Mouse (Mus musculus) hindbrain, embryonic 13.5 days (tissue): ENCODE data around the gene Tex52. TPM values are rescaled to one million over a fixed set of nuclear protein-coding genes. Genes with fewer than 3 reads are reported as not detected.
"Not testable (repeated sequence)": the region's sequence is repeated elsewhere in the genome, so short reads cannot be mapped to it uniquely, and the experiment has no call there.

Experiments
- ATAC-seq: fragments of 200-750 bp; cut with Nextera tagmentation; 2 replicates; pipeline ENCODE4 v1.8.0; 2017; ENCODE audit warnings: moderate TSS enrichment; ENCODE audit not compliant: low FRiP score
- H3K27ac ChIP-seq: fragments of 300-500 bp; sonication (generic); 2 replicates; pipeline ENCODE4 v1.5.1; 2015; ENCODE audit warnings: inconsistent platforms, mild to moderate bottlenecking, moderate library complexity
- H3K27me3 ChIP-seq: fragments of 300-500 bp; sonication (generic); 2 replicates; pipeline ENCODE4 v1.6.1; 2015; ENCODE audit warnings: mild to moderate bottlenecking, inconsistent platforms
- H3K36me3 ChIP-seq: fragments of 300-500 bp; sonication (generic); 2 replicates; pipeline ENCODE4 v1.6.1; 2015; ENCODE audit warnings: mild to moderate bottlenecking, inconsistent platforms
- H3K4me1 ChIP-seq: fragments of 300-500 bp; sonication (generic); replicated peaks from 2 replicates; pipeline ENCODE4 v1.6.1; 2015; ENCODE audit warnings: inconsistent platforms
- H3K4me2 ChIP-seq: fragments of 300-500 bp; sonication (generic); 2 replicates; pipeline ENCODE4 v1.6.1; 2015; ENCODE audit warnings: inconsistent platforms, mild to moderate bottlenecking, moderate library complexity
- H3K4me3 ChIP-seq: fragments of 300-500 bp; sonication (generic); 2 replicates; pipeline ENCODE4 v1.5.1; 2015; ENCODE audit warnings: mild to moderate bottlenecking, inconsistent platforms
- H3K9ac ChIP-seq: fragments of 300-500 bp; sonication (generic); 2 replicates; pipeline ENCODE4 v1.6.1; 2015; ENCODE audit warnings: mild to moderate bottlenecking, inconsistent platforms
- H3K9me3 ChIP-seq: fragments of 300-500 bp; sonication (generic); 2 replicates; pipeline ENCODE4 v1.6.1; 2016; ENCODE audit warnings: inconsistent platforms
- WGBS: fragments of 180-500 bp; shearing (Covaris S2); methylation state at CpG from one replicate; pipeline ENCODE4 v1.1.7; 2015; 5-methylcytosine and 5-hydroxymethylcytosine counted together
- polyA plus RNA-seq: library from polyadenylated mRNA; unstranded; fragments of >200 nt; fragmentation: Nextera tagmentation; extraction: Ambion mirVana; gene quantifications from 2 replicates; pipeline ENCODE4 v1.2.1, GENCODE M21; 2015

Tex52 gene
- polyA plus RNA-seq, 1 experiment from 2014 or later: 0.70 TPM

DNA sequence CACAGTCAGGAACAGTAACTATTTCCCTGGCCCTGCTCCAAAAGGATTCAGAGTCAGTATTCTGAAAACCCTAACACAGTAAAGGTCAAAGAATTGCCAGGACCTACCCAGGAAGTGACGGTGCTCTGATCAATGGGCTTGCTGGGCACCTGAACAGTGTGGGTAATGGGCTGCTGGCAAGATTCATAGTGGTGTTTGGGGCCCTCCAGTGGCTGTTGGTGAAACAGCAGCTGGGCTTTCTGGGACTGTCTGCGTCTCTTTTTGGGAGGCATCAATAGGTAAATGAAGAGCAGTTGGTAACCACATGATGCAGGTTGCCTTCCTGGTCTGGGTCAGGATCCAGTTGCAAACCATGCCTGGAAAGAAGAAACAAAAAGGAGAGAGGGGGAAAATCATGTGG lies 16.3 kb upstream of the Tex52 start:
- Histone ChIP-seq H3K27me3 (no peaks in the 10 kb centered on the region), H3K27ac (no peak overlapping the region), H3K9me3 (no peaks in the 10 kb centered on the region), H3K4me3 (no peak overlapping the region), H3K9ac (peak overlapping the region; percentile 19; the same call in 1 of the 2 replicates), H3K4me1 (peaks cover 49% of the 10 kb centered on the region), H3K36me3 (peaks cover 23% of the 10 kb centered on the region), H3K4me2 (no peak overlapping the region)
- ATAC-seq: no peak
- WGBS: 9% methylated on average over 2 of the region's 2 CpGs

DNA sequence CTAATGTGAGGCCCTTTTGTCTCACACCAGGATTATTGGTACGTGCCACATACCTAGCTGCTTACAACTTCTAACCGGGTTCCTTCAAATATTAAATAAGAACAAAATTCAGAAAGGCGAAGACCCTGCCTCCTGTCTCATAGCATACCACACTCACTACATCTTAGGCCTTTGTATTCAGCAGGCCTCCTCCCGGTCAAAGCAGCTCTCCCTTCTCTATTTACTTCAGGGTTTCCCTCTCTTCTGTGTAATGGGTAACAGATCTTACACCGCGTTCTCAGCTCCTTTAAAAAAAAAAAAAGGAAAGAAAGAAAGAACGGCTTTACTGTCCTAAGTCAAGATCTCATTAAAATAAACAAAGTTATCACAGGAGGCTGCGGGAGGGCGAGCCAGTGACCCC lies 13.4 kb upstream of the Tex52 start:
- no peaks in the 10 kb centered on the region for H3K9me3 ChIP-seq
- H3K4me3 ChIP-seq: peak overlapping the region; percentile 67
- 18% methylated on average over 9 of the region's 9 CpGs for WGBS
- no peak for ATAC-seq
- peak overlapping the region; percentile 99 for H3K4me2 ChIP-seq
- no peaks in the 10 kb centered on the region for H3K27me3 ChIP-seq
- peaks cover 40% of the 10 kb centered on the region for H3K4me1 ChIP-seq
- peaks cover 26% of the 10 kb centered on the region for H3K36me3 ChIP-seq
- peak overlapping the region; percentile 86 for H3K27ac ChIP-seq
- H3K9ac ChIP-seq: peak overlapping the region; percentile 82

DNA sequence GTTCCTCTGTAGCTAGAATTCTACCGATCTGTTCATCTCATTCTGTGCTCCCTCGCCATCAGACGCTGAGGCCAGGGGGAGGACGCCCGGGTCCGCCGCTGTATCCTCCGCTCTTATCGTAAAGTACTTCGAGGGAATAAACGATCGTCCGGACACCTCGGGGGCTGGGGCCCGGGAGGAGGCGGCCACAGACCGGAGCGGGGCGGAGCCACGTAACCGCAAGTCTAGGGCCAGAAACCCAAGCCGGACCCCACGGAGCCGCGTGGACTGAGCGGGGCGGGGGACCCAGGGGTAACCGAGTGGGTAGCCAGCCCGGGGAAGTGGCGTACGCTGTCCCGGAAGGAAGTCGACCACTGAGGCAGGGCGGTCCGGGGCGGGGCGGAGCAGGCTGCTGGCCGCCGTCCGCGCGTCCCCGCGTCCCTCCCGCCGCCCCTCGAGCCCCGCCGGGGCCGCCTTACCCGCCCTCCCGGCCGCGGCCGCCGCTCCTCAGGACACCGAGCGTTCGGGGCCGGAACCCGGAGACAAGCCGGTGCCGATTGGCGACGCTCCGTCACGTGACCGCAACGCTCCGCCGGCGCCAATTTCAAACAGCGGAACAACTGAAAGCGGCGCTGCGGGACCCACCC lies 12.8 kb upstream of the Tex52 start, which contains the start of the genes Rhno1 and Foxm1:
Gene Rhno1, minus strand, starts transcription at position 531 of the 626 bp plus-strand sequence.
Gene Foxm1, plus strand, starts transcription at position 587 of the 626 bp plus-strand sequence.
- peak; percentile 92 for ATAC-seq
- Histone ChIP-seq H3K9ac (peak within 1 kb of the TSS; percentile 82), H3K27ac (peak within 1 kb of the TSS; percentile 86), H3K9me3 (no peaks in the 10 kb centered on the region), H3K27me3 (no peaks in the 10 kb centered on the region), H3K4me2 (peak within 1 kb of the TSS; percentile 99), H3K4me3 (peak within 1 kb of the TSS; percentile 67), H3K4me1 (peaks cover 40% of the 10 kb centered on the region), H3K36me3 (peaks cover 20% of the 10 kb centered on the region)
- WGBS: under 1% methylated on average over 76 of the region's 76 CpGs

DNA sequence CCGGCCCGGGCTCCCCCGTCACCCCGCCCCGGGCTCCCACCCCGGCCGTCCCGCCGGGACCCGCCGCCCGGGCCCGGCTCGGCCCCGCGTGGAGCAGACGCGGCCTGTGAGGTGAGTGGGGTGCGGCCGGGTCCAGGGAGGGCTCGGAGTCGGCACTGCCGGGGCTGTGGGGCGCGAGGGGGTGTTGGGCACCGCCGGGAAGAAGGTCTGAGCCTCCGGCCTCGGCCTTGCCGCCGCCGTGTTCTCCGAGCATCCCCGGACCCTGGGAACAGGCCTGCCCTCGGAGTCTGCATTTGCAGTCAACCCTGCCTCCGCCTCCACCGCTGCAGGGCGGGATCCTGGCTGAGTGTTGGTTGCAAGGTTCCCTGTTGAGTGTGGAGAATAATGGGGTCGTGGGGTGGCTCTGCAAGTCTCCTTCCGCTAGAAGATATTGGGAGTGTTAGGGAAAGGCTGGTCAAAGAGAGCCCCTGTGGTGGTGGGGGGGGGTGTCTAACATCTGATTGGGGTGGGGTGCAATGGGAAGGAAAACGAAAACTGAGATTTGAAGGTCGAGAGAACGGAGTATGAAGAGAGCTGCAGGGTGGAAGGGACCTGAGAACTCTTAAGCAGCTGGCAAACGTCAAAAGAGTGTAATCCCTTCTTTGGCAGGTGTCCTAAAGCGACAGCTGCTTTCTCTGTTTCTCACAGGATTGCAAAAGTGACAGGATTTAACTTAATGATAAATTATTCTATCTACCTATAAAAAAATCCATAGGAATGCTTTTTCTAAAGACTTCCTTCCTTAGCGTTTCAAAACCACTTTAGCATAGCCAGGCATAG lies 12.0 kb upstream of the Tex52 start:
- Histone ChIP-seq H3K27ac (peak overlapping the region; percentile 86), H3K4me1 (peaks cover 40% of the 10 kb centered on the region), H3K9ac (peak overlapping the region; percentile 82), H3K4me2 (peak overlapping the region; percentile 99), H3K27me3 (no peaks in the 10 kb centered on the region), H3K9me3 (no peaks in the 10 kb centered on the region), H3K4me3 (peak overlapping the region; percentile 67), H3K36me3 (peaks cover 13% of the 10 kb centered on the region)
- peak; percentile 78 for ATAC-seq
- under 1% methylated on average over 44 of the region's 46 CpGs for WGBS

DNA sequence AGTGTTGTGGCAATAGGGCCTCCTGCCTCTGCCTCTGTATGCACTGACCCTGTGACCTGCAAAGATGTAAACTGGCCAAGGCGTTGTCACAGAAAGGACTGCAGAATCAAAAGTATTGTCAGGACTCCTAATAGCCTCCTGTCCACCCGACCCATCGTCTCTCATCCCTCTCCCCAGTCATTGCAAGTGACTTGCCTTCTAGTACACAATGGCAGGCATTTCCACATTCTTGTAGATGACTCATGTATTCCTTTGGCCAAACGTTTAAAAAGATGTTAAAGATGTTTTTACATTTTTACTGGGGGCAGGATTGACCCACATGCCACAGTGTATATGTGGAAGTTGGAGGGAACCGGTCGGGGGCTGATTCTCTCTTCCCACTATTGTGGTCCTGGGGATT lies 10.5 kb upstream of the Tex52 start:
- Histone ChIP-seq H3K9me3 (no peaks in the 10 kb centered on the region), H3K4me3 (no peak overlapping the region), H3K4me2 (no peak overlapping the region), H3K27ac (no peak overlapping the region), H3K4me1 (peaks cover 32% of the 10 kb centered on the region), H3K9ac (no peak overlapping the region), H3K27me3 (no peaks in the 10 kb centered on the region), H3K36me3 (peaks cover 10% of the 10 kb centered on the region)
- no peak for ATAC-seq
- WGBS: 75% methylated on average over 6 of the region's 6 CpGs

DNA sequence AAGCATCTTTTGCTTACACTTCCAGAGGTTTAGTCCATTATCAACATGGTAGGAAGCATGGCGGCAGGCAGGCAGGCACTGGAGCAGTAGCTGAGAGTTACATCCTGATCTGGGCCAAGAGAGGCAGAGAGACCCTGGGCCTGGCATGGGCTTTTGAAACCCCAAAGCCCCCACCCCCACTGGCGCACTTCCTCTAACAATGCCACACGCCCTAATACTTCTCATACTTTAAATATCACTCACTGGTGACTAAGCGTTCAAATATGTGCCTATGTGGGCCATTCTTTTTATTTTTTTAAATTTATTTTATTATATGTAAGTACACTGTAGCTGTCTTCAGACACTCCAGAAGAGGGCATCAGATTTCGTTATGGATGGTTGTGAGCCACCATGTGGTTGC lies 8.8 kb upstream of the Tex52 start:
- H3K36me3 ChIP-seq: peaks cover 23% of the 10 kb centered on the region
- H3K4me3 ChIP-seq: no peak overlapping the region
- peaks cover 16% of the 10 kb centered on the region for H3K4me1 ChIP-seq
- no peak overlapping the region for H3K9ac ChIP-seq
- no peaks in the 10 kb centered on the region for H3K27me3 ChIP-seq
- WGBS: 97% methylated on average over 5 of the region's 5 CpGs
- ATAC-seq: no peak
- no peaks in the 10 kb centered on the region for H3K9me3 ChIP-seq
- no peak overlapping the region for H3K27ac ChIP-seq
- no peak overlapping the region for H3K4me2 ChIP-seq

DNA sequence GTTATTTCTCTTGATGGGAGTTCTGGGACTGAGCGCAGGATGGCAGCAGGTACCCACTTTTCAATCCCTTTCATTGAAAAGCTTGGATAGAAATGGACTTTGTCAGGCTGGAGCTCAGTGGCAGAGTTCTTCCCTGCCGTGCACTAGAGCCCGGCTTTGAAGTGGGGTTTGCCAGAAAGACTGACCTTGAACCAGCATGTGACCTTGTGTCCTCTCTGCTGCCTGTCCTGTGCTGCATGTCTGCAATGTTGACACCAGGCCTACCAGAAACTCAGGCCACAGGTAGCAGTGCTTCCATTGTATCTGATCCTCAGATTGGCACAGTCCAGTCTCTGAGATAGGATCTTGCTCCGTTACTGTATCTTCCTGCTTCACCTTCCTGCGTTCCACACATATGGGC lies 5.2 kb upstream of the Tex52 start:
- Histone ChIP-seq H3K4me3 (no peak overlapping the region), H3K9me3 (no peaks in the 10 kb centered on the region), H3K36me3 (peaks cover 42% of the 10 kb centered on the region), H3K4me2 (no peak overlapping the region), H3K27ac (no peak overlapping the region), H3K27me3 (no peaks in the 10 kb centered on the region), H3K4me1 (peaks cover 13% of the 10 kb centered on the region), H3K9ac (no peak overlapping the region)
- WGBS: 91% methylated on average over 5 of the region's 5 CpGs
- ATAC-seq: no peak

DNA sequence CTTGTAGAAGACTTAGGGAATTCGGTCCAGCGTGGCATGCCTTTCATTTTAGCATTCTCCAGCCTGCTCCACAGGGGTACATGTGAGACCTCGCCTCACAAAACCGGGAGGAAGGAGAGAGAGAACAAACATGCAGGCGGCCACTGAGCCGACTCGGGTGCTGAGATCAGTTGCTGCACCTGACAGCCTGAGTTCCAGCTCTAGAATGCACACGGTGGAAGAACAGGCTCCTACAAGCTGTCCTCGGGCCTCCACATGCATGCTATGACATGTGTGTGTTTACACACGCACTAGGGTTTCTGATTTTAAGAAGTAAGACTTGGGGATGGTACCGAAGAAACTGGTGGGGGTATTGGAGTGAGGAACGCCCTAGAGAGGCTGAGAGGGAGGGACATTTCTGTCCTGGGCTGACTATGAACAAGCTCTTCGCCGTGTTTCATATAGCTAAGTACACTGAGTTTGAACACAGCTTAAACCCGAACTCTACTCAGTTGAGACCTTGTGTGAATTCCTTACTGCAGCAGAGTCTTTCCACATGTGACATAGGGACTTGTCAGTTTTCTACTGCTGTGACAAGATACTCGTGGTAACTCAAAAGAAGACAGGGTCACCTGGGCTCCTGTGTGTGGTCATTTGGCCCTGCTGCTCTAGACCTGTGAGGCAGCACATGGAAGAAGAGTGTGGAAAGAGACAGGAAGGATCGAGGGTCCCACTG lies 1.3 kb downstream of the Tex52 start:
- peaks cover 19% of the 10 kb centered on the region for H3K36me3 ChIP-seq
- H3K4me2 ChIP-seq: no peak overlapping the region
- WGBS: 89% methylated on average over 17 of the region's 17 CpGs
- peaks cover 16% of the 10 kb centered on the region for H3K4me1 ChIP-seq
- no peaks in the 10 kb centered on the region for H3K9me3 ChIP-seq
- no peak overlapping the region for H3K27ac ChIP-seq
- H3K9ac ChIP-seq: no peak overlapping the region
- no peaks in the 10 kb centered on the region for H3K27me3 ChIP-seq
- no peak overlapping the region for H3K4me3 ChIP-seq
- no peak for ATAC-seq

DNA sequence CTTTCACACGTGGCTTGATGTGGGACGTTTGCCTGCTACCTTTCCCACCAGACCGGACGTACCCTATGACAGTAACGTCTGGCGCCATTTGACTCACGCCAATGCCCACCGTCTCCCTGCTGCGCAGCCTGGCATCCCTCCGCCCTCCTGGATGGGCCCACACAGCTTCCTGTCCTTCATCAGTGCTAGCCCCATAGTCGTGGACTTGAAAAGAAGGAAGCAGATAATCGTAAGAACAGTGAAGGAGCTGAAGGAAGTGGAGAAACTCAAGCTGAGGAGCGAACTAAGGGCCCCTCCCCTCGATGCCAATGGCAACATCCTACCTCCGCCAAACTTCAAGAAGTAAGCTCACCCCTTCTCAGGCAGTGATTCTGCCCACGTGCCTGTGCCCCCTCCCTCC lies 4.4 kb downstream of the Tex52 start:
- ATAC-seq: no peak

DNA sequence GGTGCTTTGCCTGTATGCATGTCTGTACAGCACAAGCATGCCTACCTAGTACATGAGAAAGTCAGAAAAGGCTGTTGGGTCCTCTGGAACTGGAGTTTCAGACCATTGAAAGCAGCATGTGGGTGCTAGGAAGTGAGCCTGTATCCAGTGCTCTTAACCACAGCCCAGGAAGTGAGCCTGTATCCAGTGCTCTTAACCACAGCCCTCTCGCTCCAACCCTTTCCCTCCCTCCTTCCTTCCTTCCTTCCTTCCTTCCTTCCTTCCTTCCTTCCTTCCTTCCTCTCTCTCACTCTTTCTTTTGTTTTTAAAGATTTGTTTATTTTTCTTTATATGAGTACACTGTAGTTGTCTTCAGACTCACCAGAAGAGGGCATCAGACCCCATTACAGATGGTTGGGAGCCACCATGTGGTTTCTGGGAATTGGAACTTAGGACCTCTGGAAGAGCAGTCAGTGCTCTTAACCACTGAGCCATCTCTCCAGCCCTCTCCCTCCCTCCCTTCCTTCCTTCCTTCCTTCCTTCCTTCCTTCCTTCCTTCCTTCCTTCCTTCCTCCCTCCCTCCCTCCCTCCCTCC lies 5.4 kb downstream of the Tex52 start:
- 70% methylated on average over 1 of the region's 1 CpGs for WGBS
- not testable (repeated sequence) for H3K27me3 ChIP-seq, ATAC-seq, H3K27ac ChIP-seq, H3K36me3 ChIP-seq, H3K9ac ChIP-seq, H3K4me3 ChIP-seq, H3K4me2 ChIP-seq, H3K4me1 ChIP-seq, H3K9me3 ChIP-seq

More for the DNA sequence above, 4.4 kb downstream of the Tex52 start:
- WGBS: 87% methylated on average over 16 of the region's 16 CpGs
- Histone ChIP-seq H3K9me3 (no peaks in the 10 kb centered on the region), H3K4me2 (no peak overlapping the region), H3K27ac (no peak overlapping the region), H3K9ac (no peak overlapping the region), H3K36me3 (no peaks in the 10 kb centered on the region), H3K27me3 (no peaks in the 10 kb centered on the region), H3K4me1 (peaks cover 7% of the 10 kb centered on the region), H3K4me3 (no peak overlapping the region)

DNA sequence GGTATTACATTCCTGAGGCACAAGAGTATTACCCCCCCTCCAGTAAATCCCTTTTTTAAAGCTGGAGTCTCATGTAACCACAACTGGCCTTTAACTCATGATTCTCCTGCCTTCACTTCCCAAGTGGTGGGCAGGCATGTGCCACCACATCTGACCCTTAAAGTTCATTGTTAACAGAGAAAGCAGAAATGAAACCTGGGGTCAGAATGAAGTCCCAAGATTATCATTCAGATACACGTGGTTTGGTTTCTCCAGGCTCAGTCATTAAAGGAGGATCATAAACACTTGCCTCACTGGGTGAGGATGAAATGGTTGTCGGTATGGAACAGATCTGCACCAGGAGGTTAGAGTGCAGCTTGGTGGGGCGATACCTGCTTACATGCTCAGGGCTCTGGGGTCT lies 6.0 kb downstream of the Tex52 start:
- no peaks in the 10 kb centered on the region for H3K4me1 ChIP-seq
- no peaks in the 10 kb centered on the region for H3K27me3 ChIP-seq
- H3K4me3 ChIP-seq: no peak overlapping the region
- H3K4me2 ChIP-seq: no peak overlapping the region
- no peaks in the 10 kb centered on the region for H3K36me3 ChIP-seq
- no peak overlapping the region for H3K27ac ChIP-seq
- no peaks in the 10 kb centered on the region for H3K9me3 ChIP-seq
- 81% methylated on average over 3 of the region's 3 CpGs for WGBS
- no peak for ATAC-seq
- H3K9ac ChIP-seq: no peak overlapping the region

DNA sequence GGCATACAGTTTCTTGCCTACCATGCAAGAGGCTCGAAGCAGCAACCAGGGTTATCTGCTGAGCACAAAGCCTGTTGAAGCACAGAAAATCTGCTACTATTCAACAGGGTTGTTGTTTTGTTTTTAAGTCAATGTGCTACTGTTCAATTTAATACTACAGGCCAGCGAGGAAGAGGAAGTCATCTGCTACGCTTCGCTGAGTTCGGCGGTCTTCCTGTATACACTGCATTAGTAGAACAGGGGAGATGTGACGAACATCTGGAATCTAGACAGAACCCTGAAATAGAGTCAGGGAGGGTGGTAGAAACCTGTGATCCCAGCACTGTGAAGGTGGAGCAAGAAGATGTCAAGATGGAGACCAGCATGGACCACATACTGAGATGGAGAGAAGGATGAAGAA lies 8.5 kb downstream of the Tex52 start:
- WGBS: 81% methylated on average over 7 of the region's 7 CpGs
- Histone ChIP-seq H3K9ac (no peak overlapping the region), H3K4me3 (no peak overlapping the region), H3K36me3 (no peaks in the 10 kb centered on the region), H3K27ac (no peak overlapping the region), H3K4me1 (no peaks in the 10 kb centered on the region), H3K9me3 (no peaks in the 10 kb centered on the region), H3K4me2 (no peak overlapping the region), H3K27me3 (no peaks in the 10 kb centered on the region)
- no peak for ATAC-seq
